Mouse (Mus musculus) liver, postnatal 0 days (tissue): ENCODE measurements at regions not wholly inside any gene's neighbourhood (a gene's known extent, or its start where the extent isn't known, plus 50 kb on each side); places are given as distances from the start of the nearest gene placed in this dataset.

Source experiments
- CTCF ChIP-seq: sonication (generic); IDR thresholded peaks from 2 replicates; pipeline ENCODE4 v1.5.1; 2016; ENCODE audit warnings: antibody characterized with exemption, low read depth
- EP300 ChIP-seq: IDR thresholded peaks from 2 replicates; pipeline ENCODE4 v1.6.1; 2016; ENCODE audit warnings: antibody characterized with exemption, low read depth, mild to moderate bottlenecking

- TF ChIP-seq EP300 (no peak), CTCF (no peak)
These were observed 327.8 kb downstream of the Gpd2 start for GRCm38 (mm10) chr2:57565258-57565657.
